Mouse (Mus musculus): ENCODE results near the gene Pepd. TPM values are rescaled to one million over a fixed set of nuclear protein-coding genes. Genes with fewer than 3 reads are reported as not detected.

Pepd gene
- total RNA-seq, 2 experiments from 2014 or later = 24.1 to 25.9 TPM

DNA sequence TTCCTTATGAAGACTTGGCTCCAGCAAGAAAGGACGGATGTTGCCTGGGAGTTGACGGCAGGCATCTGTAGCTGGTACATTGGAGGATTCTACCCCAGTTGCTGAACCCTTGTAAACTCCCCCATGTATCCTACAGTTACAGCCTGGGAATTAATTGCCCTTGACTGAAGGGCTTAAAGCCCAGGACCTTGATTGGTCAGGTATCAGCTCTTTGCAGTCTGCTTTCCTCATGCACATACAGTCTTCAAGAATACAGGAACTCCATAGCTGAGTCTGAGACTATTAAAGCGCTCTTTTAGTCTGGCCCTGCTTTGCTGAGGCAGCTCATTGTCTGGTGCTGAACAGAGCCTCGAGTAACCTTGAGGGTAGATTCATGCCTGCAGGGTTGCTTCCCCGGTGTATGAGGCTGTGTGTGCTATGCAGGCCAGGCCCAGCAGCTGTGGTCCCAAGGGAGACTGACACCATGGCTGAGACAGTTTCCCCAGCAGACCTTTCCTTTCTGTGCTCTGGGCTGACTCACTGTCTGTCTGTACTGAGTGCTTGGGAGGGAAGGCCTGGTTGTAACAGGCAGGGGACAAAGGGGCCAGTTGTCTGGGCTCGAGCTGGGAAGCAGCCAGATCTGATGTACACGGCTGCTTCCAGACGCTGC, 17.6 kb downstream of the Pepd start:
- DNase-seq = peak; percentile 15

DNA sequence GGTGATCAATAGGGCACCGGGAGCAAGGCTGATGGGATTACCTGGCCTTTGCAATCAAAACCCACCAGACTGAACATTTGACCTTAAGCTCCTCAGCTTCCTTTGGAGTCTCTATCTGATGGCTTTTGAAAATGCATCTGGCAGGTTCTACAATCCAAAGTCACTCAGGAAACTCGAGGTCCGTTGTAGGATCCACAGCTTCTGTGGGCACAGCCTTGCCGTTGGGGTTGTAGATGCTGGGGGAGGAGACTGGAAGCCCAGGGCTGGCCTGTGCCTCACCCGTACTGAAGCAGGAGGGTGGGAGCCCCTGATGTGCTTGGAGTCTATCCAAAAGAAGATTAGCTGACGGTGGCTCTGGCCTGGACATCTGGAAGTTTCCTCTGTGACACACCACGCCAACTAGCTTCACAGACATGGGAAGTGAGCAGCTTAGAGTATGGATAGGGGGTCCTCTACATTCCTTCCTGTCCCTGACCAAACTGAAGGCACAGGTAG, 18.1 kb downstream of the Pepd start:
- no peak for DNase-seq
- intact Hi-C loops (cut with DNase I) = no loop called here

More for the DNA sequence above, 17.6 kb downstream of the Pepd start:
- intact Hi-C loops (cut with DNase I) = no loop called here

- no peak for DNase-seq
- intact Hi-C loops (cut with DNase I) = no loop called here
Measured at GRCm38 (mm10) chr7:34932631-34933030, 20.5 kb downstream of the Pepd start.

- intact Hi-C loops (cut with DNase I) = no loop called here
- DNase-seq = no peak
Measured at GRCm38 (mm10) chr7:34933142-34933541, 21.0 kb downstream of the Pepd start.

- DNase-seq = no peak
- intact Hi-C loops (cut with DNase I) = no loop called here
Measured at GRCm38 (mm10) chr7:34936347-34936746, 24.2 kb downstream of the Pepd start.

- intact Hi-C loops (cut with DNase I) = no loop called here
- DNase-seq = no peak
Measured at GRCm38 (mm10) chr7:34938636-34939261, 26.6 kb downstream of the Pepd start.

- intact Hi-C loops (cut with DNase I) = no loop called here
- DNase-seq = peak; percentile 10 to 26
Measured at GRCm38 (mm10) chr7:34939262-34939951, 27.2 kb downstream of the Pepd start.

DNA sequence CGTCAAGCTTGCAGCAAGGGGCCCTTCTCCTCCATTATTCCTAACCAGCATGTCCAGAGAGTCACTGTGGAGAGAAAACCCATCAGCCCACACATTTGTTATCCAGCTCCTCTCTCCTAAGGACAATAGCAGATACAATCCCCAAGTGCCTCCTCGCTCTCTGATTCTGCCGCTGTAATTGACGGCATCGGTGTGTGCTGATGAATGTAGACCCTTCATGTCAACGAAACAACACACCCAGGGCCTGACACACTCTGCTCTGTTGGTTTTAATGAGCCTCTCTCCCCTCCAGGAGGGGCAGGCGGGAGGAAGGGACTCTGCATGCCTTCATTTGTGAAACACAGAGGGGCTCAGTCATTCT, 27.8 kb downstream of the Pepd start:
- DNase-seq = no peak
- intact Hi-C loops (cut with DNase I) = no loop called here

GRCm38 (mm10) chr7:34943581-34944123, 31.5 kb downstream of the Pepd start:
- DNase-seq = no peak
- intact Hi-C loops (cut with DNase I) = no loop called here

- intact Hi-C loops (cut with DNase I) = no loop called here
- DNase-seq = no peak
Measured at GRCm38 (mm10) chr7:34946269-34946925, 34.2 kb downstream of the Pepd start.

GRCm38 (mm10) chr7:34954548-34954947, 42.4 kb downstream of the Pepd start:
- DNase-seq = no peak
- intact Hi-C loops (cut with DNase I) = no loop called here

DNA sequence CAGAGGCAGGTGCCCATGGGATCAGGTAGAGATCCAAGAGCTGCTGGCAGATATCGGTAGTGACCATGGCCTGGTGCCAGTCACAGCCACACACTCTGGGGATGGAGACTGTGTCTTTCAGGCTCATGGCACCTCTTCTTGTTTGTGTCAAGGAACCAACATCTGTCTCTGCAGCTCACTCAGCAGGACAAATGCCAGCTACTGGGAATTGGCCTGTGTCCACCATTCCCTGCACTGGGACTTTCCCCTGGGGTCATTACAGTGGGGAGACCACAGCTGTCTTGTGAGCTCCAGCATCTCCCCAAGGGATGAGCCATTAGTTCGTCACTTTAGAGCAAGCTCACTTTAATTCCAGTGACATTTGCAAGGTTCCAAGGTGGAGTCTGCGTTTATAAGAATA, 43.1 kb downstream of the Pepd start:
- intact Hi-C loops (cut with DNase I) = no loop called here

DNA sequence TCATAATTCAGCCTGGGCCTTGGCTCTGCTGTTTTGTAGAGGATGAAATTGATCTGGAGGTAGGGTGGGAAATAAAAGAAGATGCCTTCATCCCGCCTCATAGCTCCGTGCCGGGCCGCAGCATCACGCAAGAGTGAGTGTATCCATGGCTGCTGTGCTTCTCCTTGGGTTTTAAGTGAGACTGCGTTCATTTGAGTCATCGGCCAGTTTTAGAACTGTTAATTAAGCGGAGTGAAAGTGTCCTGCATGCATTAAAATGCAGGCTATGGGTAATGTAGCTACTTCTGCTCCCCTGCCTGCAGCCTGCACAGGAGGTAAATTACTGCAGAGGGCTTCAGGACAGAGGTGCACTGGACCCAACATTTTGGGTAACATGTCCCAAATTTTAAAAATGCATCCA, 45.0 kb downstream of the Pepd start:
- DNase-seq = no peak
- intact Hi-C loops (cut with DNase I) = no loop called here

More for the DNA sequence above, 43.1 kb downstream of the Pepd start:
- DNase-seq = no peak

DNA sequence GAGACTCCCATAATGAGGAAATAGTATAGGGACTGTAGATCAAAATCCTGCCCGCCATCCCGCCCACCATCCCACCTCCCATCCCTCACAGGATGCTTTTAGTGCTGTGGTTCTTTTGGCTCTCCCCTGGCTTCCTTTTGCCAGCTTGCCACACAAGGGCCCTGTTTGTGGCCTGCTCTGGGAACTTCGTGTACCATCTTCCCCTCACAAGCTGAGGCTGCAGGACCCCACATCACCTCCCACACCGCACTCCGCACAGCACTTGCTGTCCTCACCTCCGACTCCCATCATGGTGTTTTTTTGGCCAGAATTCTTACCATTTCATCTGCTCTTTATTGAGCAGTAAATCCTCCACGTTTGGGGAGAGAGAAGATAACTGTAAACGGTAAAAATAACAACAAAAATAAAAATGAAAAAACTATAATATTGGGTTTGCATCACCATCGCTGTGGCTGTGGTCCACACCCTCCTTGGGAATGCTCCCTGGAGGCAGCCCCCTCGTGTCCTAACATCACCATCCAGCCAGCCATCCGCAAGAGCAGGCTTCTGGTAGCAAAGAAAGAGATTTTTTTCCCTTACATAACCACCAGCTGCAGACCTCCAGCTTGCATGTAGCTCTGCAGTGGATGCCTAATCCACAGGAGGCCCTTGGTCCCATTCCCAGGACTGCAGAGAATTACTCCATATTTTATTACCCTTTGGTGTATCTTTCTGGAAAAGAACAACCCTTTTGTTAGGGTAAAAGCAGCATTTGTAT, 51.9 kb downstream of the Pepd start:
- intact Hi-C loops (cut with DNase I) = no loop called here
- no peak for DNase-seq

GRCm38 (mm10) chr7:34967362-34967761, 55.2 kb downstream of the Pepd start:
- intact Hi-C loops (cut with DNase I) = no loop called here
- no peak for DNase-seq

DNA sequence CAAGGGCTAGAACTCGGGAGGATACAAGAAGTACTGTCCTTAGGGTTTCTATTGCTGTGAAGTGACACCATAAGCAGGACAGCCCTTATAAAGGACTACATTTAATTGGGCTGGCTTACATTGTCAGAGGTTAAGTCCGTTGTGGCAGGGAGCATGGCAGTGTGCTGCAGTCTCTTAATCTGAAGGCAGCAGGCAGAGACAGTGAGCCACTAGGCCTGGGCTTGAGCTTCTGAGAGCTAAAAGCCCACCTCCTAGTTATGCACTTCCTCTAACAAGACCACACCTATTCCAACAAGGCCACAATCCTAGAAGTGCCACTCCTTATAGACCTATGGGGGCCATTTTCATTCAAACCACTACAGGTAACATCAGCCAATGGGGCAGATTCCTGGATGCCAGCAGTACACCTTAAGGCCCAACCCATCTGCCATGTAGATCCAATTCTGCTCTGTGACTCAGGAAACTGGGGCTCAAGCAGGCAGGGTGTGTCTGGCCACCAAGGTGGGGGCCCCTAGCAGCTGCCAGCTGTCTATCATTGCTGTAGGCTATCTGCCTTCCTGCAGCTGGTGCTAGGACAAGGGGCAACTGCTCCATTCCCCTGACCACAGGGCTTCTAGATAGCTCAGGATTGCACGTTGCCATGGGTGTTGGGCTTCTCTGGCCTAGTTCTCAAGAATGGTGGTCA, 56.7 kb downstream of the Pepd start:
- intact Hi-C loops (cut with DNase I) = no loop called here
- DNase-seq = no peak

DNA sequence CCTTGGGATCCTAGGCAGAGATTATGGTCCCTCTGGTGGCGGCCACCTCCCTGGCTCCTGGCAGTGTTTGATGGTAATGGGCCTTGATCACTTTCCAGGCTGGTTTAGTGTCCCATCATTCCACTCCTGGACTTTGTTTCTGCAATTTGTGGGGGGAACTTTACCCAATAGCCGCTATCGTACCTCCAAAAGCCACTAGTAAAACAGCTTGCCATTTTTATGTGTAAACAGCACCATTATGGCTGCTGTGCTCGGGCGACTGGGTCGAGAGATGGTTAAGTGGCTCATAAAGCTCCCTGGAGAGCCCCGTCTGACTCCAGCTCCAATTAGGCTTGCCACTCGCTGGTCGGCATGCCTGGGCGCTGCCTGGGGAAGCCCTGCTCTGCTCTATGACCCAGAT, 59.6 kb downstream of the Pepd start:
- no peak for DNase-seq
- intact Hi-C loops (cut with DNase I) = no loop called here

DNA sequence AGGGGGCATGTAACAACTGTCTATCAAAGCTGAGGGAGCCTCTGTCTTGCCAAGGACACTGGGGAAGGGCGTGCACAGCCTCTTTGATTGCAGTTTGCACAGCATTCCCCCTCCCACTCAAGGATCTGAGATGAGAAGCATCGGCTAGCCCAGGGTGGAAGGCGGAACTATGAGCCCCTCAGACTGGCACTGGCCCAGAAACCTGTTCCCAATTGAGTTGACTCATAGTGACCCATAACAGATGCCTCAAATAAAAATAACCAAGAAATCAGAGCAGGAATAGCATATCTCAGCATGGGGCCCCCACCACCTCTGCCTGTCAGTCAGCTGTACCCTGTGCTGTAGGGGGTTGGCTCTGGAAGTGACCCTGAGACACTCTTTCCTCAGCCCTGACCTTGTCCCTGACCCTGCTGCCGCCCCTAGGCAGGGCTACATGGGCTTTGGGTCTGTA, 60.8 kb downstream of the Pepd start:
- intact Hi-C loops (cut with DNase I) = no loop called here
- no peak for DNase-seq

DNA sequence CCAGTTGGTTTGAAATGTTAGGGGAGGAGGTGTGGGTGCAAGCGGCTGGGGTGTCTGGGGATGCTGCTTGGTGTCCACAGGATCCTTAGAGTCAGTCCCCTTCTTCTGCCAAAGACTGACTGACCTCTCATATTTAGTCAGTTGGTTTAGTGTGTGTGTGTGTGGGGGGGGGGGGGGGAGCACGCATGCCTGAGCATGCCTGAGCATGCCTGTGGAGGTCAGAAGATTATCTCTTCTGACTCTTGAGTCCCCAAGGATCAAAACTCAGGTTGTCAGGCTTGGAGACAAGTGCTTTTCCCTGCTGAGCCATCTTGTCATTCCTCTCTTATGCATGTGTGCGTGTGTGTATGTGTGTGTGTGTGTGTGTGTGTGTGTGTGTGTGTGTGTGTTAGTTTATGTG, 61.7 kb downstream of the Pepd start:
- DNase-seq = no peak
- intact Hi-C loops (cut with DNase I) = no loop called here

GRCm38 (mm10) chr7:34975913-34976312, 63.7 kb downstream of the Pepd start:
- intact Hi-C loops (cut with DNase I) = no loop called here
- DNase-seq = no peak

All from heart, postnatal 36 days (tissue).